Mouse (Mus musculus): Measurements from ENCODE around the gene Rpl29. TPM values are rescaled to one million over a fixed set of nuclear protein-coding genes. Genes with fewer than 3 reads are reported as not detected.

Rpl29 gene
- polyA plus RNA-seq, 1 experiment: 788 TPM

DNA sequence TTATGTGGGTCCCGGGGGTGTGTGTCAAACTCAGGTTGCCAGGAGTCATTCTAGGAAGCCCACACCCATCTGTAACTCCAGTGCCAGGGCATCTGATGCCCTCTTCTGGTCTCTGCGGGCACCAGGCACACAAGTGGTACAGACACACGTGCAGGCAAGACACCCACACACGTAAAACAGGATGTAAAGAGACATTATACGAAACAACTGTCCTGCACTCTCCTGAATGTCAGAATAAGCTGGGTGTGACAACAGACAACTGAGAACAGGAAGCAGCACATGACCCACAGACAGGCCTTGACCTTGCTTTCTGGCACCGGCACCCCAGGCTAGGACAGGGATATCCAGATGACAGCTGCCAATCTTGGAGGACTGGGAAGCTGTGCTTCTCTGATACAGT lies 40.1 kb downstream of the Rpl29 start:
- no peak for DNase-seq (ENCODE audit: low read depth, low spot score)
- WGBS: 44% methylated on average over 6 of the region's 6 CpGs

- no peak for DNase-seq (ENCODE audit: low read depth, low spot score)
- WGBS: 74% methylated on average over 9 of the region's 9 CpGs
Measured at GRCm38 (mm10) chr9:106469776-106470175, 40.5 kb downstream of the Rpl29 start.

DNA sequence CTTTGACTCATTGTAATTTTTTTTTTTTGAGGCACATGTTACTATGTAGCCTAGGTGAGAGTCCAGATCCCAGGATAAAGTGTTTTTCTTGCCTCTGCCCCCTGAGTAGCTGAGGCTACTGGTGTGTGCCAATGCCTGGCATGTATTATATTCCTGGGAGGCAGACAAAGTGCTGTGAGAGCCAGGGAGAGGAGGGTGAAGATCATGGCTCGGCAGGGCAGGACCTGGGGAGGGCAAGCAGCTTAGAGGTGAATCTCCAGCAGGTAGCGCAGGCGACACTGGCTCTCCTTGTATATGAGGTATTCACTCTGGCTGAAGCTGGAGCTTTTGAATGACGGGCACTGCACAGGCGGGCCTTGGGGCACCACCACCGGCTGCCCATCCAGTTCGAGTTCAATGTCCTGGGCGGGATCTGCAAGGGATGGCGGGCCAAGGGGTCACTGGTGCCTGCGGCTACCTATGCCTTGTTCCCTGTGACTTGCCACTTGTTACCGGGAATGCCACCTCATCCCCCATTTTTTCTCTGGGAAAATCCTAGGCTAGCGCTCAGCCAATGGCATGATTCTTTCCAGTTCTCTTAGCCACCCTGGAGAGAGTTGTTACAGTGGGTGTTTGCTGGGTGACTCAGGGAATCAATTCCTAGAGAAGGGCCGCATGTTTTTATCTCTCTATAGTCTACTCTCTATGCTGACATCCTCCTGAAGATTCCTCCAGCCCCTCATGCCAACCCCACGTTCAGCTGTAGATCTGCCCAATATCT lies 41.9 kb downstream of the Rpl29 start:
- no peak for DNase-seq (ENCODE audit: low read depth, low spot score)
- WGBS: 76% methylated on average over 14 of the region's 14 CpGs

DNA sequence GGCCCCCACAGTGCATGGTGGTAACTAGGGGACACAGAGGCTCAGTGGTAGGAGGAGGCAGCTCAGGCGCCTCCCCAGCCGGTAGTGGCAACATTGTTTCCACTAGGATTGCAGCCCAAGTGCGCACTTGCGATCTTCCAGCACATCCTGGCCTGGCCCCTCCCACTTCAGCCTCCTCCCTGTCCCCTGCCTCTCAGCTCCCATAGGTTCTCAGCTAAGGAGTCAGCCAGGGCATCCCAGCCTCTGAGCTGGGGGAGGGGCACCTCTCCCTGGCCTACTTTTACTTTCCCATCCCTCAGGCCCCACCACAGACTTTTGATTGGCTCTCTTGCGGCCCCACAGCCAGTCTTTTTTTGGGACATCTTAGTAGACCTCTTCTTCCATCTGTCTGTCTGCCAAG lies 42.6 kb downstream of the Rpl29 start:
- WGBS: 39% methylated on average over 5 of the region's 5 CpGs
- no peak for DNase-seq (ENCODE audit: low read depth, low spot score)

DNA sequence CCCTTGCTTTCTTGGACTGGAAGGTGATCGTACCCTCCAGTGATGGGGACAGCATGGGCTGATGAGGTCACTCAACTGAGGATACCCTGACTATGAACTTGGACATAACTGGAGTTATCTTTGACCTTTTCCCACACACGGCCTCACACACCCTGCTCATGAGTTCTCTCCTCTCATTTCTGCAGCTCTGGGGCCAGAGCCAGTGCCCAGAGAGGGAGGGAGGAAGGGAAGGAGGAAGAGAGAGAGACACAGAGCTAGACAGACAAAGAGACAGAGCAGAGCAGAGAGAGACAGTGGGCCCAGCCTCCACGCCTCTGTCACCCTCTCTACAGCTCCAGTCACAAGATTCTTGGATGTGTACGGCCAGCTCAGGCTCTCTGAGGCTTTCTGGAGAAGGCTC lies 43.1 kb downstream of the Rpl29 start:
- no peak for DNase-seq (ENCODE audit: low read depth, low spot score)
- 48% methylated on average over 4 of the region's 4 CpGs for WGBS

GRCm38 (mm10) chr9:106473081-106473752 lies 44.0 kb downstream of the Rpl29 start:
- DNase-seq (ENCODE audit: low read depth, low spot score): no peak
- WGBS: 79% methylated on average over 16 of the region's 16 CpGs

DNA sequence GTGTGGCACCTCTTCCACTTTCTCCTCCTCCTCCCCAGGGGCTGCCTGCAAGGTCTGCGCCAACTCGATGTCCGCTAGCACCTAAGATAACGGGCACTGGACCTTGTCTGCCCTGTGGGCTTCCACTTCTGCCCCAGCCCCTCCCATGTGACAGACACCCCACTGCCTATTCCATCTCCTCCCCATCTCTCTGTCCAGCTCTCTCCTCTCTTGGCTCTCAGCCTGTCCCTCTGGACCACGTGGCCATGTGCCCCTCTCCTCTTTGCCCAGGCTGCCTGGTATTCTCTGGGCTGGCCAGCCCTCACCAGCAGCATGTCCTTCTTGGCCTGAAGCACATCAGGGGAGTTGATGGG lies 44.5 kb downstream of the Rpl29 start:
- WGBS: 63% methylated on average over 5 of the region's 5 CpGs
- DNase-seq (ENCODE audit: low read depth, low spot score): no peak

- WGBS: 13% methylated on average over 6 of the region's 6 CpGs
Measured at GRCm38 (mm10) chr9:106474456-106474855, 45.2 kb downstream of the Rpl29 start.

DNA sequence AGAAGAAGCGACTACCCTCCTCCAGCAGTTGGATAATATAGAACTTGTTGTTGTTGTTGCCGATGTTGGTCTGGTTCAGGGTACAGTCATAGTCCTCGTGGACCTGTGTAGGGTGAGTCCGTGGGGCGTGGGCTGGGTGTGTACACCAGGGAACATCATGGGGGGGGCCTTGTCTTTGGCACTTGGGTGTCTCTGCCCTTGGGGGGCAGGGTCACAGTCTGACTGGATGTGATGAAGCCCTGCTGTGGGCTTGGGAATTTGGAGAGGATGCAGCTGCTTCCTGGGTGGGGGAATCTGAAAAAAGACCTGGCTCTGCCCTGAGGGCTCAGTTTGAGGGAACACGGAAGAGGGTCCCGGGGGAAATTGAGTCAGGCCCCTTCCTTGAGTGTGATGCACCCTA lies 45.8 kb downstream of the Rpl29 start:
- 56% methylated on average over 7 of the region's 7 CpGs for WGBS
- no peak for DNase-seq (ENCODE audit: low read depth, low spot score)

More at GRCm38 (mm10) chr9:106474456-106474855, 45.2 kb downstream of the Rpl29 start:
- DNase-seq (ENCODE audit: low read depth, low spot score): no peak

DNA sequence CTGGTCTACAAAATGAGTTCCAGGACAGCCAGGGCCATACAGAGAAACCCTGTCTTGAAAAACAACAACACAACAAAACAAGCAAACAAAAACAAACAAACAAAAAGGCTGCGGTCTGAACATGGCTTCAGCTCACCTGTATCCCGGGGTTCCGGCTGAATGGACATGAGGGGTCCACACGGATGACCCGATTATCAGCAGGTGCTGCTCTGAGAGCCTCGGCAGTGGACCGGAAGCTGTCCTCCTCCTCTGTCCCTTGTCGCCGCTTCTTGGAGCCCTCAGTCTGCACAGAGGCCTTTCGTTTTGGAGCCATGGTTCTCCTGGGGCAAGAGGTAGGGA lies 46.4 kb downstream of the Rpl29 start, which contains the start of gene Rrp9:
Gene Rrp9 (plus strand): TSS at position 301 of the 339 bp plus-strand sequence.
- 58% methylated on average over 10 of the region's 10 CpGs for WGBS
- no peak for DNase-seq (ENCODE audit: low read depth, low spot score)

- peak; percentile 40 for DNase-seq (ENCODE audit: low read depth, low spot score)
- 5% methylated on average over 16 of the region's 16 CpGs for WGBS
Measured at GRCm38 (mm10) chr9:106476002-106476923, 47.0 kb downstream of the Rpl29 start.

- peak; percentile 99 for DNase-seq (ENCODE audit: low read depth, low spot score)
- WGBS: under 1% methylated on average over 41 of the region's 41 CpGs
Measured at GRCm38 (mm10) chr9:106476924-106477484, 47.8 kb downstream of the Rpl29 start, which contains the start of gene Parp3. Parp3 (minus strand) TSS chr9:106476949.

- no peak for DNase-seq (ENCODE audit: low read depth, low spot score)
- 0% methylated on average over 16 of the region's 16 CpGs for WGBS
Measured at GRCm38 (mm10) chr9:106477649-106478048, 48.4 kb downstream of the Rpl29 start.

DNA sequence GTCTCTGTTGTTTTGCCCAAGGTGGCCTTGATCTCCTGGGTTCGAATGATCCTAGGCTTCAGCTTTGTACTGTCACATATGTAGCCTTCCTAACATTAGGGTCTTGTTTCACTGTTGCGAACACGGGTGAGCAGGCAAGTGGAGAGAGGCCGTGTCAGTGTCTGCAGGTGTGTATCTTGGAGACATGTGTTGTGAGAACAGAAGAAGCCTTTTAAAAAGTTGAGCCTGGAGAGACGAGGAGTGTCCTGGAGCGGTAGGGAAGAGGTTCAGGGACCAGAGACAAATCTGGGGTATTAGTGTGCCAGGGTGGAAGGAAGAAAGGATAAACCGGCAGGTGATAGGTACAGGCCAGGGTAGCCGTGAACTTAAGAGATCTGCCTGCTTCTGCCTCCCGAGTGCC lies 48.8 kb downstream of the Rpl29 start:
- DNase-seq (ENCODE audit: low read depth, low spot score): no peak
- 59% methylated on average over 9 of the region's 9 CpGs for WGBS

DNA sequence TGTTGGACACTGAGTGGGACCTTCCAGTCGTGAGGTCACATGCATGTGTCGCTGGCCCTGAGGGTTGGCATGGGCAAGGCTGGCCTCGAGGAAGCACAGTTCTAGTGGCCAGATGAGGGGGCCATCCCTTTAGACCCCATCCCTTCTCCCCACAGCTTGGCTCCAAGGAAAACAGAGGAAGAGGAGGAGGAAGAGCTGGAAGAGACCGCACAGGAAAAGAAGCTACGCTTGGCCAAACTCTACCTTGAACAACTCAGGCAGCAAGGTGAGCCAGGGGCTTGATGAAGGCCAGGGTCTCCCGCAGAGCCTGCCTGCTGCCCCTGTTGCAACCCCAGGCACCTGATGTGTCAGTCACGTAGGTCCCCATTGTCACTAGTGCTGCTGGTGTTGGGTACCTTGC lies 51.3 kb downstream of the Rpl29 start:
- 90% methylated on average over 7 of the region's 7 CpGs for WGBS

DNA sequence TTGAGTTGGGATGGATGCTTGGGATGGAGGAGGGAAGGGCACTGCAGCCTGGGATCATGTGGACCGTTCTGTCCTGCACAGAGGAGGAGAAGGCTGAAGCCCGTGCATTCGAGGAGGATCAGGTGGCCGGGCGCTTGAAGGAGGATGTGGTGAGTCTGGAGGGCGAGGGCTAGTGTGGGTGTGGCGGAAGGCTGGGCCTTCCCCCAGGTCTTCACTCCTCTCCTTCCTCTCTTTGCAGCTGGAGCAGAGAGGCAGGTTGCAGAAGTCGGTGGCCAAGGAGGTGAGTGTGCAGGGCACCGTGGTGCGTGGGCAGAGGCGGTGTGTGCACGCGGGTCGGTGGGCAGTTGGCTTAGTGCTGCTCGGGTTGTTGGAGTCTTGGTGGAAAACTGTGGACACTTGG lies 51.8 kb downstream of the Rpl29 start:
- 82% methylated on average over 15 of the region's 15 CpGs for WGBS
- no peak for DNase-seq (ENCODE audit: low read depth, low spot score)

More for the DNA sequence above, 51.3 kb downstream of the Rpl29 start:
- no peak for DNase-seq (ENCODE audit: low read depth, low spot score)
